Mouse (Mus musculus): ENCODE results near the gene Ctla4. TPM values are rescaled to one million over a fixed set of nuclear protein-coding genes. Genes with fewer than 3 reads are reported as not detected.

Gene Ctla4
- polyA plus RNA-seq, 1 experiment from 2014 or later: not detected

GRCm38 (mm10) chr1:60865167-60865566, 21.6 kb upstream of the Ctla4 start:
- Histone ChIP-seq H3K27ac (replicated peaks) (no peak overlapping the region), H3K27me3 (0 out of 2 replicates have a peak, but pooled peaks cover 3% of the 10 kb centered on the region), H3K9ac (no peak overlapping the region), H3K4me1 (peaks cover 3% of the 10 kb centered on the region; the same call in 1 of the 2 replicates), H3K9me3 (replicated peaks) (no peaks in the 10 kb centered on the region), H3K4me2 (replicated peaks) (no peak overlapping the region), H3K36me3 (no peaks in the 10 kb centered on the region), H3K4me3 (replicated peaks) (no peak overlapping the region)
- WGBS: 80% methylated on average over 2 of the region's 2 CpGs
- ATAC-seq (ENCODE audit: insufficient number of reproducible peaks, low FRiP score, low TSS enrichment, low read depth): no peak

- Histone ChIP-seq H3K4me1 (no peaks in the 10 kb centered on the region), H3K27me3 (0 out of 2 replicates have a peak, but pooled peaks cover 3% of the 10 kb centered on the region), H3K9ac (no peak overlapping the region), H3K27ac (replicated peaks) (no peak overlapping the region), H3K4me3 (replicated peaks) (no peak overlapping the region), H3K36me3 (no peaks in the 10 kb centered on the region), H3K9me3 (replicated peaks) (no peaks in the 10 kb centered on the region), H3K4me2 (replicated peaks) (no peak overlapping the region)
- WGBS: 72% methylated on average over 5 of the region's 5 CpGs
- no peak for ATAC-seq (ENCODE audit: insufficient number of reproducible peaks, low FRiP score, low TSS enrichment, low read depth)
Measured at GRCm38 (mm10) chr1:60866043-60866442, 20.8 kb upstream of the Ctla4 start.

GRCm38 (mm10) chr1:60868333-60869277, 18.2 kb upstream of the Ctla4 start:
- no peak overlapping the region for H3K4me3 ChIP-seq (replicated peaks)
- 74% methylated on average over 17 of the region's 17 CpGs for WGBS
- H3K9me3 ChIP-seq (replicated peaks): no peaks in the 10 kb centered on the region
- no peak overlapping the region for H3K9ac ChIP-seq
- no peak for ATAC-seq (ENCODE audit: insufficient number of reproducible peaks, low FRiP score, low TSS enrichment, low read depth)
- H3K36me3 ChIP-seq: no peaks in the 10 kb centered on the region
- no peaks in the 10 kb centered on the region for H3K4me1 ChIP-seq
- no peaks in the 10 kb centered on the region for H3K27me3 ChIP-seq
- no peak overlapping the region for H3K27ac ChIP-seq (replicated peaks)
- no peak overlapping the region for H3K4me2 ChIP-seq (replicated peaks)

- Histone ChIP-seq H3K4me2 (replicated peaks) (no peak overlapping the region), H3K27ac (replicated peaks) (no peak overlapping the region), H3K9ac (no peak overlapping the region), H3K4me1 (no peaks in the 10 kb centered on the region), H3K4me3 (replicated peaks) (no peak overlapping the region), H3K9me3 (replicated peaks) (no peaks in the 10 kb centered on the region), H3K36me3 (no peaks in the 10 kb centered on the region), H3K27me3 (no peaks in the 10 kb centered on the region)
- no peak for ATAC-seq (ENCODE audit: insufficient number of reproducible peaks, low FRiP score, low TSS enrichment, low read depth)
- 36% methylated on average over 3 of the region's 3 CpGs for WGBS
Measured at GRCm38 (mm10) chr1:60875267-60875666, 11.5 kb upstream of the Ctla4 start.

GRCm38 (mm10) chr1:60880116-60880867, 6.5 kb upstream of the Ctla4 start:
- no peak overlapping the region for H3K27ac ChIP-seq (replicated peaks)
- no peak for ATAC-seq (ENCODE audit: insufficient number of reproducible peaks, low FRiP score, low TSS enrichment, low read depth)
- H3K27me3 ChIP-seq: no peaks in the 10 kb centered on the region
- no peaks in the 10 kb centered on the region for H3K9me3 ChIP-seq (replicated peaks)
- 46% methylated on average over 10 of the region's 10 CpGs for WGBS
- H3K4me2 ChIP-seq (replicated peaks): no peak overlapping the region
- no peaks in the 10 kb centered on the region for H3K4me1 ChIP-seq
- H3K4me3 ChIP-seq (replicated peaks): no peak overlapping the region
- no peaks in the 10 kb centered on the region for H3K36me3 ChIP-seq
- H3K9ac ChIP-seq: no peak overlapping the region

GRCm38 (mm10) chr1:60882792-60883191, 4.0 kb upstream of the Ctla4 start:
- H3K9me3 ChIP-seq (replicated peaks): no peaks in the 10 kb centered on the region
- ATAC-seq (ENCODE audit: insufficient number of reproducible peaks, low FRiP score, low TSS enrichment, low read depth): no peak
- no peak overlapping the region for H3K27ac ChIP-seq (replicated peaks)
- no peaks in the 10 kb centered on the region for H3K27me3 ChIP-seq
- no peaks in the 10 kb centered on the region for H3K4me1 ChIP-seq
- H3K4me3 ChIP-seq (replicated peaks): no peak overlapping the region
- H3K9ac ChIP-seq: no peak overlapping the region
- H3K36me3 ChIP-seq: no peaks in the 10 kb centered on the region
- 40% methylated on average over 2 of the region's 2 CpGs for WGBS
- no peak overlapping the region for H3K4me2 ChIP-seq (replicated peaks)

GRCm38 (mm10) chr1:60883279-60883678, 3.5 kb upstream of the Ctla4 start:
- WGBS: 83% methylated on average over 2 of the region's 2 CpGs
- ATAC-seq (ENCODE audit: insufficient number of reproducible peaks, low FRiP score, low TSS enrichment, low read depth): no peak

GRCm38 (mm10) chr1:60884611-60885010, 2.2 kb upstream of the Ctla4 start:
- Histone ChIP-seq H3K4me2 (replicated peaks) (no peak overlapping the region), H3K4me3 (replicated peaks) (no peak overlapping the region), H3K27ac (replicated peaks) (no peak overlapping the region), H3K9ac (no peak overlapping the region), H3K36me3 (no peaks in the 10 kb centered on the region), H3K4me1 (no peaks in the 10 kb centered on the region), H3K27me3 (no peaks in the 10 kb centered on the region), H3K9me3 (replicated peaks) (no peaks in the 10 kb centered on the region)
- WGBS: 58% methylated on average over 1 of the region's 1 CpGs
- no peak for ATAC-seq (ENCODE audit: insufficient number of reproducible peaks, low FRiP score, low TSS enrichment, low read depth)

More at GRCm38 (mm10) chr1:60883279-60883678, 3.5 kb upstream of the Ctla4 start:
- Histone ChIP-seq H3K27ac (replicated peaks) (no peak overlapping the region), H3K9ac (no peak overlapping the region), H3K4me3 (replicated peaks) (no peak overlapping the region), H3K27me3 (no peaks in the 10 kb centered on the region), H3K36me3 (no peaks in the 10 kb centered on the region), H3K9me3 (replicated peaks) (no peaks in the 10 kb centered on the region), H3K4me1 (no peaks in the 10 kb centered on the region), H3K4me2 (replicated peaks) (no peak overlapping the region)

GRCm38 (mm10) chr1:60898127-60898932, 11.5 kb downstream of the Ctla4 start:
- ATAC-seq (ENCODE audit: insufficient number of reproducible peaks, low FRiP score, low TSS enrichment, low read depth): no peak
- Histone ChIP-seq H3K4me1 (no peaks in the 10 kb centered on the region), H3K9ac (no peak overlapping the region), H3K27ac (replicated peaks) (no peak overlapping the region), H3K9me3 (replicated peaks) (no peaks in the 10 kb centered on the region), H3K27me3 (no peaks in the 10 kb centered on the region), H3K36me3 (no peaks in the 10 kb centered on the region), H3K4me3 (replicated peaks) (no peak overlapping the region), H3K4me2 (replicated peaks) (no peak overlapping the region)
- WGBS: 70% methylated on average over 5 of the region's 5 CpGs

- Histone ChIP-seq H3K4me3 (replicated peaks) (no peak overlapping the region), H3K27me3 (no peaks in the 10 kb centered on the region), H3K9ac (no peak overlapping the region), H3K4me1 (no peaks in the 10 kb centered on the region), H3K9me3 (replicated peaks) (no peaks in the 10 kb centered on the region), H3K4me2 (replicated peaks) (no peak overlapping the region), H3K27ac (replicated peaks) (no peak overlapping the region), H3K36me3 (no peaks in the 10 kb centered on the region)
- ATAC-seq (ENCODE audit: insufficient number of reproducible peaks, low FRiP score, low TSS enrichment, low read depth): no peak
- 83% methylated on average over 2 of the region's 2 CpGs for WGBS
Measured at GRCm38 (mm10) chr1:60898933-60899210, 12.1 kb downstream of the Ctla4 start.

GRCm38 (mm10) chr1:60899244-60899643, 12.4 kb downstream of the Ctla4 start:
- no peak overlapping the region for H3K4me3 ChIP-seq (replicated peaks)
- no peak overlapping the region for H3K27ac ChIP-seq (replicated peaks)
- no peak overlapping the region for H3K4me2 ChIP-seq (replicated peaks)
- no peak overlapping the region for H3K9ac ChIP-seq
- no peaks in the 10 kb centered on the region for H3K4me1 ChIP-seq
- H3K27me3 ChIP-seq: no peaks in the 10 kb centered on the region
- H3K36me3 ChIP-seq: no peaks in the 10 kb centered on the region
- no peak for ATAC-seq (ENCODE audit: insufficient number of reproducible peaks, low FRiP score, low TSS enrichment, low read depth)
- H3K9me3 ChIP-seq (replicated peaks): no peaks in the 10 kb centered on the region
- WGBS: 74% methylated on average over 3 of the region's 3 CpGs

All from embryonic facial prominence, embryonic 15.5 days (tissue).